Mouse (Mus musculus) thymus, postnatal 36 days (tissue): ENCODE results near the gene Bbip1.

Source experiments
- DNase-seq, 2 experiments: peaks; one replicate each; pipeline ENCODE4 v3.0.0; 2022; ENCODE audit warnings: mixed read lengths in 2 of 2

Gene Bbip1

DNA sequence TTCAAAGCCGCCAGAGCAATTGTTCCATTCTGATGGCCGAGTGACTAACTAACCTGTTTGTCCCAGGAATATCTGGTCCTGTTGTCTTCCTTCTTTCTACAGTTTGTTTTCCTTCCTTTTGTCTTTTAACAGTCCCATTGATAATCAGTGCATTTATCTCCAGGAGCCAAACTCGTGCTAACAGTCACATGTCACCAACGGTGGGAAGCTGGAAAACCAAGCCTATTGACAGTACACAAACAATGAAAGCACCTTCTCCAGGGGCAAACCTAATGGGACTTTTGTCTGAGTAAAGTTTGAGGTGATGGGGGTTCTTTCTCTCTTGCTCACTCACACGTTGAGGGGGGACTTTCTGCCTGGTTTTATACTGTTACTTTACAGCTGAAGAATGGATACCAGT lies 54.2 kb downstream of the Bbip1 start:
- no peak for DNase-seq

DNA sequence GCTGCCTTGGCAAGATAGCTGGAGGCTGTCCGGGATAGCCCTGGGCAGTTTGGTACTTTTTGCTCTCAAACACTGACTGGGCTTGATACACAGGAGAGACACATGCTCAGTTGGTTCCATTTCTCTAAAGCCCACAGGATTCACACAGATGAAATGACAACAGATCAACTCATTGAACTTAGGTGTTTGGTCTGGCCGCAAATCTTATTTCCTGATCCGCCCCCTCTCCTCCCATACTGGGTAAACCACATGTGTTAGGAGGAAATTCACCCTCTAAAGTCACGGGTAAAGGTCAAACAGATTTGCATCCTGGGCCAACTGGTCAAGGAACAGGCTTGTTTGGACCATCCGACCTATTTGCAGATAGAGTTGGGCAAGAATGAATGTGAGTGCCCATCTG lies 54.9 kb downstream of the Bbip1 start:
- peak; percentile 45 to 50 for DNase-seq

- DNase-seq: peak; percentile 15 to 20
Measured at GRCm38 (mm10) chr19:53888331-53888730, 56.1 kb downstream of the Bbip1 start.

GRCm38 (mm10) chr19:53887822-53888221 lies 56.6 kb downstream of the Bbip1 start:
- peak; percentile 18 to 22 for DNase-seq

DNA sequence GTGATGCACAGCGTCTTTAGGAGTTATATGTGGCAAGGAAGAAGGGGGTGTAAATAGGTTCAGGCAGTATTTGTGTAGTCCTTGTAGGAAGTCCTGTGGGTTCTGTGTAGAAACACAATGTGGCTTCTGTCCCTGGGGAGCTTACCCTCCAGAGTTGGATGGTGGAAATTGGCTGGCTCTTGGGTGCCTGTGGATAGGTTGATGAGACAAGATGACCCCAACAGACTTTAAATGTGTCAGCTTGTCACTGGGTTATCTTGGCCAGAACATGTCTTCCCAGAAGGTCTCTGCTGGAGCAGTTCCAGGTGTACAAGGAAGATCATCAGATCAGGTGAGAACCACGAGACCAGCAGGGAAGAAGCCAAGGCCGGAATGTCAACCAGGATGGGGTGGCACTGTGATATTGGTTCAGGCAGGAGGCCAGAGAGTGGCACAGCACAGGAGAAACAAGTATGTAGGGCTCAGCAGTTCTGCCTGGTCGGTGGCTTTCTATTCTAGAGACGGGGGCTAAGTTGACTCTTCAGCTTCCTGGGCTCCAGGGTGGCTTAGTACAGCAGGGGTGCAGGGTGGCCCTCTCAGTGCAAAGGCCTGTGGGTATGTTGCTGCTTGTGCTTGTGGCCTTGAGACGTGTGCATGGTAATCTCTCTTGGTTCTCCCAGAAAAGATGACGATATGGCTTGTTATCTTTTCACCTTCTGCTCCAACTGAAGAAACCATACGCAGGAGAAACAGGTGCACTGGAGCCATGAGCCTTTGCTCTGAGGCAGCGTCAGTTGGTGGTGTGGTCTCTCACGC lies 57.7 kb downstream of the Bbip1 start:
- DNase-seq: peak; percentile 65 to 73

DNA sequence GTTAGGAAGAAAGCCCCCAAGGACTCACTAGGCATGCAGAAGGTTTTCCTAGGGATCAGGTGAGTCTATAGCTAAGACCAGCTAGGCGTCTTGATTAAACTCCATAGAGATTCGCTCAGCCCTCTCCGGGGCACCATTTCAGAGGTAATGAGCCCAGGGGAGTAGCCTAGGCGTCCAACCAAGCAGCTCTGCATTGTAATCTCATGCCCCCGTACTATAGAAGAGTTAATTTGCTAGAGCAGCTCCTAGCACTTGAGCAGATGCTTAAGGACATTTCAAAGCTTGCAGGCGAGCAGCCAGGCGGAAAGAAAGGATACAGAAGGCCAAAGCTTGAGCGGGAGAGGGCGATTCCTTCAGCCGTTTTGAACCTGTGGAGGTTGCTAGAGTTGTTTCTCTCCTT lies 59.0 kb downstream of the Bbip1 start:
- no peak for DNase-seq

DNA sequence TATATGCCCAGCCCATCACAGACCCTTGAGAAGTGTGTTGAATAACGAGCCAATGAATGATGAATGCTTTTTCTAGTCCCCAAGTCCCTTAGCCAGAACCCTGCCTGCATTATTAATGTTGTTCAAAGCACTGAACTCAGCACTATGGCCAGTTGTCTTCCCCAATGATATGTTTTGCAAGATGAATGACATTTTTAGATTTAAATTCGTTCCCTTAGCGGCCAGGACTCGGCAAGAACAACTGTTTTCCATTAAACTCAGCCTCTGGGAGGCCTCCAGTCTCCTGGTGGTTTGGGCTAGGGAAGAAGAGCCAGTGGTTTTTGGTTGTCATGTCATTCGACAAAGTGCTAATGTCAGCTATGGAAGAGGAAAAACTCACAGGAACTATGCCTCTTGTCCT lies 62.6 kb downstream of the Bbip1 start:
- DNase-seq: no peak

DNA sequence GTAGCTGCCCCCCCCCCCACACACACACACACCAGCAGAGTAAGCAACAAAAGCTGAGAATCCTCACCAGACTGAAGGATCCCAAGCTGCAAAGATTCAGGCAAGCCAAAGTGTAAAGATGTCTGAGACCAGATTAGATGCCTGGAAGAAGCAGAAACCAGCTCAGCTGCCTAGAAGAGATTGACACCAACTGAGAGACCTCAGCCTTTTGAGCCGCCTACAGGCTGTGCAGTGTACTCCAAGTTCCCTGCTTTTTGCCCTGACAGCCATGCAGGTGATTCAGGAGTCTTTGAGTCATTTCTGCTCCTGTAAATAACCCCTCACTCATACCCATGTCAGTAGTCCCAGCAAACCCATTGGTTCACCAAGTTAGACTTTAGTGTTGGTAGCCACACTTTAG lies 64.0 kb downstream of the Bbip1 start:
- DNase-seq: no peak
